Mouse (Mus musculus): ENCODE measurements at regions not wholly inside any gene's neighbourhood (a gene's known extent, or its start where the extent isn't known, plus 50 kb on each side); places are given as distances from the start of the nearest gene placed in this dataset.

GRCm38 (mm10) chr1:137643508-137643907, 532.0 kb downstream of the Ptprc start:
- no peaks in the 10 kb centered on the region for H3K36me3 ChIP-seq (ENCODE audit: control insufficient read depth, insufficient read depth)
- 69% methylated on average over 1 of the region's 1 CpGs for WGBS (ENCODE audit: insufficient replicate concordance)
- no peak for ATAC-seq (ENCODE audit: low read depth)
- no peak overlapping the region for H3K4me2 ChIP-seq (ENCODE audit: low read depth, low read length)
- H3K9ac ChIP-seq (ENCODE audit: low read depth, low read length) = no peak overlapping the region
- no peak overlapping the region for H3K4me3 ChIP-seq (ENCODE audit: low read depth, low read length)
- H3K9me3 ChIP-seq (replicated peaks; ENCODE audit: control insufficient read depth, low read length) = no peaks in the 10 kb centered on the region
- H3K4me1 ChIP-seq (ENCODE audit: control insufficient read depth, low read depth, low read length) = no peaks in the 10 kb centered on the region
- H3K27ac ChIP-seq (ENCODE audit: low read length) = no peak overlapping the region
- H3K27me3 ChIP-seq (ENCODE audit: control insufficient read depth, insufficient read depth, low read depth, low read length) = no peaks in the 10 kb centered on the region

GRCm38 (mm10) chr1:137640848-137641247, 534.7 kb downstream of the Ptprc start:
- H3K9ac ChIP-seq (ENCODE audit: low read depth, low read length) = no peak overlapping the region
- H3K4me2 ChIP-seq (ENCODE audit: low read depth, low read length) = no peak overlapping the region
- H3K4me1 ChIP-seq (ENCODE audit: control insufficient read depth, low read depth, low read length) = no peaks in the 10 kb centered on the region
- H3K27ac ChIP-seq (ENCODE audit: low read length) = no peak overlapping the region
- no peaks in the 10 kb centered on the region for H3K27me3 ChIP-seq (ENCODE audit: control insufficient read depth, insufficient read depth, low read depth, low read length)
- no peaks in the 10 kb centered on the region for H3K9me3 ChIP-seq (replicated peaks; ENCODE audit: control insufficient read depth, low read length)
- H3K36me3 ChIP-seq (ENCODE audit: control insufficient read depth, insufficient read depth) = no peaks in the 10 kb centered on the region
- 29% methylated on average over 7 of the region's 7 CpGs for WGBS (ENCODE audit: insufficient replicate concordance)
- ATAC-seq (ENCODE audit: low read depth) = no peak
- no peak overlapping the region for H3K4me3 ChIP-seq (ENCODE audit: low read depth, low read length)

- Histone ChIP-seq H3K4me1 (ENCODE audit: control insufficient read depth, low read depth, low read length) (no peaks in the 10 kb centered on the region), H3K27me3 (ENCODE audit: control insufficient read depth, insufficient read depth, low read depth, low read length) (no peaks in the 10 kb centered on the region), H3K9ac (ENCODE audit: low read depth, low read length) (no peak overlapping the region), H3K27ac (ENCODE audit: low read length) (no peak overlapping the region), H3K36me3 (ENCODE audit: control insufficient read depth, insufficient read depth) (no peaks in the 10 kb centered on the region), H3K9me3 (replicated peaks; ENCODE audit: control insufficient read depth, low read length) (no peaks in the 10 kb centered on the region), H3K4me3 (ENCODE audit: low read depth, low read length) (no peak overlapping the region), H3K4me2 (ENCODE audit: low read depth, low read length) (no peak overlapping the region)
- WGBS (ENCODE audit: insufficient replicate concordance) = 37% methylated on average over 3 of the region's 3 CpGs
- no peak for ATAC-seq (ENCODE audit: low read depth)
These were observed 538.6 kb downstream of the Ptprc start for GRCm38 (mm10) chr1:137636947-137637346.

- Histone ChIP-seq H3K4me3 (ENCODE audit: low read depth, low read length) (no peak overlapping the region), H3K4me1 (ENCODE audit: control insufficient read depth, low read depth, low read length) (no peaks in the 10 kb centered on the region), H3K36me3 (ENCODE audit: control insufficient read depth, insufficient read depth) (no peaks in the 10 kb centered on the region), H3K27ac (ENCODE audit: low read length) (no peak overlapping the region), H3K9me3 (replicated peaks; ENCODE audit: control insufficient read depth, low read length) (no peaks in the 10 kb centered on the region), H3K4me2 (ENCODE audit: low read depth, low read length) (no peak overlapping the region), H3K27me3 (ENCODE audit: control insufficient read depth, insufficient read depth, low read depth, low read length) (no peaks in the 10 kb centered on the region), H3K9ac (ENCODE audit: low read depth, low read length) (no peak overlapping the region)
- ATAC-seq (ENCODE audit: low read depth) = no peak
- whole genome bisulfite sequencing (ENCODE audit: insufficient replicate concordance) = 55% methylated on average over 3 of the region's 3 CpGs
These were observed 539.1 kb downstream of the Ptprc start for GRCm38 (mm10) chr1:137636321-137636944.

- WGBS (ENCODE audit: insufficient replicate concordance) = 53% methylated on average over 7 of the region's 7 CpGs
- no peaks in the 10 kb centered on the region for H3K4me1 ChIP-seq (ENCODE audit: control insufficient read depth, low read depth, low read length)
- ATAC-seq (ENCODE audit: low read depth) = no peak
- no peak overlapping the region for H3K4me3 ChIP-seq (ENCODE audit: low read depth, low read length)
- H3K27me3 ChIP-seq (ENCODE audit: control insufficient read depth, insufficient read depth, low read depth, low read length) = no peaks in the 10 kb centered on the region
- H3K9me3 ChIP-seq (replicated peaks; ENCODE audit: control insufficient read depth, low read length) = no peaks in the 10 kb centered on the region
- H3K9ac ChIP-seq (ENCODE audit: low read depth, low read length) = no peak overlapping the region
- no peak overlapping the region for H3K4me2 ChIP-seq (ENCODE audit: low read depth, low read length)
- no peak overlapping the region for H3K27ac ChIP-seq (ENCODE audit: low read length)
- no peaks in the 10 kb centered on the region for H3K36me3 ChIP-seq (ENCODE audit: control insufficient read depth, insufficient read depth)
These were observed 539.7 kb downstream of the Ptprc start for GRCm38 (mm10) chr1:137635781-137636180.

GRCm38 (mm10) chr1:137631546-137631945, 544.0 kb downstream of the Ptprc start:
- H3K27ac ChIP-seq (ENCODE audit: low read length) = no peak overlapping the region
- no peaks in the 10 kb centered on the region for H3K27me3 ChIP-seq (ENCODE audit: control insufficient read depth, insufficient read depth, low read depth, low read length)
- no peaks in the 10 kb centered on the region for H3K36me3 ChIP-seq (ENCODE audit: control insufficient read depth, insufficient read depth)
- H3K4me1 ChIP-seq (ENCODE audit: control insufficient read depth, low read depth, low read length) = no peaks in the 10 kb centered on the region
- no peak overlapping the region for H3K4me3 ChIP-seq (ENCODE audit: low read depth, low read length)
- H3K9ac ChIP-seq (ENCODE audit: low read depth, low read length) = no peak overlapping the region
- ATAC-seq (ENCODE audit: low read depth) = no peak
- H3K4me2 ChIP-seq (ENCODE audit: low read depth, low read length) = no peak overlapping the region
- H3K9me3 ChIP-seq (replicated peaks; ENCODE audit: control insufficient read depth, low read length) = no peaks in the 10 kb centered on the region

- no peak overlapping the region for H3K9ac ChIP-seq (ENCODE audit: low read depth, low read length)
- ATAC-seq (ENCODE audit: low read depth) = no peak
These were observed 554.8 kb downstream of the Ptprc start for GRCm38 (mm10) chr1:137620672-137621071.

GRCm38 (mm10) chr1:137618231-137618630, 557.3 kb downstream of the Ptprc start:
- Histone ChIP-seq H3K9ac (ENCODE audit: low read depth, low read length) (no peak overlapping the region), H3K9me3 (replicated peaks; ENCODE audit: control insufficient read depth, low read length) (no peaks in the 10 kb centered on the region), H3K27me3 (ENCODE audit: control insufficient read depth, insufficient read depth, low read depth, low read length) (no peaks in the 10 kb centered on the region), H3K27ac (ENCODE audit: low read length) (no peak overlapping the region), H3K36me3 (ENCODE audit: control insufficient read depth, insufficient read depth) (no peaks in the 10 kb centered on the region), H3K4me3 (ENCODE audit: low read depth, low read length) (no peak overlapping the region), H3K4me1 (ENCODE audit: control insufficient read depth, low read depth, low read length) (no peaks in the 10 kb centered on the region), H3K4me2 (ENCODE audit: low read depth, low read length) (no peak overlapping the region)
- WGBS (ENCODE audit: insufficient replicate concordance) = 58% methylated on average over 2 of the region's 2 CpGs
- ATAC-seq (ENCODE audit: low read depth) = no peak

More at GRCm38 (mm10) chr1:137620672-137621071, 554.8 kb downstream of the Ptprc start:
- no peaks in the 10 kb centered on the region for H3K4me1 ChIP-seq (ENCODE audit: control insufficient read depth, low read depth, low read length)
- no peak overlapping the region for H3K27ac ChIP-seq (ENCODE audit: low read length)
- H3K4me3 ChIP-seq (ENCODE audit: low read depth, low read length) = no peak overlapping the region
- WGBS (ENCODE audit: insufficient replicate concordance) = 31% methylated on average over 5 of the region's 5 CpGs
- H3K36me3 ChIP-seq (ENCODE audit: control insufficient read depth, insufficient read depth) = no peaks in the 10 kb centered on the region
- no peak overlapping the region for H3K4me2 ChIP-seq (ENCODE audit: low read depth, low read length)
- H3K27me3 ChIP-seq (ENCODE audit: control insufficient read depth, insufficient read depth, low read depth, low read length) = no peaks in the 10 kb centered on the region
- H3K9me3 ChIP-seq (replicated peaks; ENCODE audit: control insufficient read depth, low read length) = no peaks in the 10 kb centered on the region

- Histone ChIP-seq H3K4me2 (ENCODE audit: low read depth, low read length) (no peak overlapping the region), H3K4me3 (ENCODE audit: low read depth, low read length) (no peak overlapping the region), H3K36me3 (ENCODE audit: control insufficient read depth, insufficient read depth) (no peaks in the 10 kb centered on the region), H3K9ac (ENCODE audit: low read depth, low read length) (no peak overlapping the region), H3K27me3 (ENCODE audit: control insufficient read depth, insufficient read depth, low read depth, low read length) (no peaks in the 10 kb centered on the region), H3K27ac (ENCODE audit: low read length) (no peak overlapping the region), H3K9me3 (replicated peaks; ENCODE audit: control insufficient read depth, low read length) (no peaks in the 10 kb centered on the region), H3K4me1 (ENCODE audit: control insufficient read depth, low read depth, low read length) (no peaks in the 10 kb centered on the region)
- no peak for ATAC-seq (ENCODE audit: low read depth)
- 52% methylated on average over 5 of the region's 5 CpGs for WGBS (ENCODE audit: insufficient replicate concordance)
These were observed 558.0 kb downstream of the Ptprc start for GRCm38 (mm10) chr1:137617513-137617912.

All from liver, embryonic 16.5 days (tissue).